Mouse (Mus musculus) MEL (cell line): ENCODE measurements around the gene Ttpal. TPM values are rescaled to one million over a fixed set of nuclear protein-coding genes. Genes with fewer than 3 reads are reported as not detected.

Experiments
- DNase-seq: peaks from one replicate; pipeline ENCODE4 v3.0.0; 2011; ENCODE audit warnings: low read depth, low spot score
- H3K27ac ChIP-seq: 2 replicates; pipeline ENCODE4 v1.5.1; 2012; ENCODE audit warnings: low read depth, mild to moderate bottlenecking, control low read depth, low read length, moderate library complexity; ENCODE audit not compliant: control insufficient read depth
- H3K27me3 ChIP-seq, 2 experiments: fragments of 150-350 bp in 1 of 2; sonication (generic) in 1 of 2; 2 replicates each; pipeline ENCODE4 v1.6.1; 2012; ENCODE audit warnings: low read length in 2 of 2, mild to moderate bottlenecking in 2 of 2, improper control_type of control experiment in 1 of 2, moderate library complexity in 1 of 2; ENCODE audit not compliant: insufficient read depth in 2 of 2, control insufficient read depth in 1 of 2
- H3K36me3 ChIP-seq, 2 experiments: 2 replicates each; pipeline ENCODE4 v1.6.1; 2012 to 2014; ENCODE audit warnings: low read length in 2 of 2, improper control_type of control experiment in 1 of 2, inconsistent platforms in 1 of 2, mild to moderate bottlenecking in 1 of 2; ENCODE audit not compliant: insufficient read depth in 2 of 2, control insufficient read depth in 1 of 2
- H3K4me1 ChIP-seq, 2 experiments: fragments of 150-350 bp in 1 of 2; sonication (generic) in 1 of 2; 2 replicates each; pipeline ENCODE4 v1.6.1; 2012; ENCODE audit warnings: low read length in 2 of 2, improper control_type of control experiment in 1 of 2, mild to moderate bottlenecking in 1 of 2; ENCODE audit not compliant: insufficient read depth in 2 of 2, control insufficient read depth in 1 of 2
- H3K4me3 ChIP-seq, 2 experiments: fragments of 150-350 bp in 1 of 2; sonication (generic) in 1 of 2; 2 replicates each; pipeline ENCODE4 v1.5.1; 2012; ENCODE audit warnings: low read depth in 2 of 2, low read length in 2 of 2, mild to moderate bottlenecking in 2 of 2, moderate library complexity in 2 of 2, control low read depth in 1 of 2, improper control_type of control experiment in 1 of 2; ENCODE audit not compliant: control insufficient read depth in 1 of 2, insufficient read depth in 1 of 2
- H3K79me2 ChIP-seq: 2 replicates; pipeline ENCODE4 v1.6.1; 2012; ENCODE audit warnings: mild to moderate bottlenecking, low read length, moderate library complexity; ENCODE audit not compliant: control insufficient read depth, poor library complexity, insufficient read depth
- H3K9ac ChIP-seq: 2 replicates; pipeline ENCODE4 v1.6.1; 2012; ENCODE audit warnings: low read depth, mild to moderate bottlenecking, control low read depth, low read length, moderate library complexity; ENCODE audit not compliant: control insufficient read depth, poor library complexity, severe bottlenecking
- H3K9me3 ChIP-seq: fragments of 150-350 bp; sonication (generic); replicated peaks from 2 replicates; pipeline ENCODE4 v1.6.1; 2012; ENCODE audit warnings: mild to moderate bottlenecking, low read length, improper control_type of control experiment, moderate library complexity; ENCODE audit not compliant: insufficient read depth
- BHLHE40 ChIP-seq: IDR thresholded peaks from 2 replicates; pipeline ENCODE4 v1.6.1; 2012; ENCODE audit warnings: low read depth, mild to moderate bottlenecking, inconsistent platforms, low read length, improper control_type of control experiment, borderline replicate concordance
- CHD2 ChIP-seq: IDR thresholded peaks from 2 replicates; pipeline ENCODE4 v1.6.1; 2011; ENCODE audit warnings: low read length, improper control_type of control experiment
- CTCF ChIP-seq, 3 experiments: IDR thresholded peaks in 2 of 3; conservative IDR thresholded peaks in 1 of 3; 2 replicates each; pipeline ENCODE4 v1.5.1; 2011 to 2012; ENCODE audit warnings: low read length in 3 of 3, low read depth in 2 of 3, mild to moderate bottlenecking in 2 of 3, improper control_type of control experiment in 1 of 3, inconsistent platforms in 1 of 3, mixed read lengths in 1 of 3, moderate library complexity in 1 of 3; ENCODE audit not compliant: control insufficient read depth in 1 of 3, insufficient read depth in 1 of 3, poor library complexity in 1 of 3, severe bottlenecking in 1 of 3
- E2F4 ChIP-seq: IDR thresholded peaks from 2 replicates; pipeline ENCODE4 v1.6.1; 2011; ENCODE audit warnings: low read depth, low read length, improper control_type of control experiment, borderline replicate concordance
- EP300 ChIP-seq, 2 experiments: IDR thresholded peaks; 2 replicates each; pipeline ENCODE4 v1.6.1; 2011; ENCODE audit warnings: improper control_type of control experiment in 2 of 2, low read length in 2 of 2, low read depth in 1 of 2, mild to moderate bottlenecking in 1 of 2
- ETS1 ChIP-seq: IDR thresholded peaks from 2 replicates; pipeline ENCODE4 v1.6.1; 2012; ENCODE audit warnings: low read depth, mild to moderate bottlenecking, inconsistent platforms, low read length, improper control_type of control experiment, moderate library complexity
- GATA1 ChIP-seq: IDR thresholded peaks from 2 replicates; pipeline ENCODE4 v1.6.1; 2011; ENCODE audit warnings: low read depth, low read length, improper control_type of control experiment
- HCFC1 ChIP-seq: IDR thresholded peaks from 2 replicates; pipeline ENCODE4 v1.6.1; 2012; ENCODE audit warnings: low read depth, mild to moderate bottlenecking, inconsistent platforms, low read length, improper control_type of control experiment, moderate library complexity
- JUND ChIP-seq: IDR thresholded peaks from 2 replicates; pipeline ENCODE4 v1.6.1; 2011; ENCODE audit warnings: low read depth, mild to moderate bottlenecking, improper control_type of control experiment, low read length
- MAZ ChIP-seq: IDR thresholded peaks from 2 replicates; pipeline ENCODE4 v1.6.1; 2012; ENCODE audit warnings: low read depth, mild to moderate bottlenecking, inconsistent platforms, low read length, improper control_type of control experiment
- MXI1 ChIP-seq: IDR thresholded peaks from 2 replicates; pipeline ENCODE4 v1.6.1; 2011; ENCODE audit warnings: mild to moderate bottlenecking, low read depth, low read length, improper control_type of control experiment
- MYB ChIP-seq: IDR thresholded peaks from 2 replicates; pipeline ENCODE4 v1.6.1; 2011; ENCODE audit warnings: mild to moderate bottlenecking, low read depth, low read length, improper control_type of control experiment
- MYC ChIP-seq: IDR thresholded peaks from 2 replicates; pipeline ENCODE4 v1.6.1; 2011; ENCODE audit warnings: low read depth, mild to moderate bottlenecking, low read length, improper control_type of control experiment, moderate library complexity
- POLR2A ChIP-seq, 2 experiments: IDR thresholded peaks; 2 replicates each; pipeline ENCODE4 v1.6.1; 2011 to 2012; ENCODE audit warnings: low read length in 2 of 2, mild to moderate bottlenecking in 2 of 2, control low read depth in 1 of 2, improper control_type of control experiment in 1 of 2, low read depth in 1 of 2, moderate library complexity in 1 of 2; ENCODE audit not compliant: control insufficient read depth in 1 of 2, insufficient read depth in 1 of 2, poor library complexity in 1 of 2
- POLR2AphosphoS2 ChIP-seq: IDR thresholded peaks from 2 replicates; pipeline ENCODE4 v1.6.1; 2011; ENCODE audit warnings: low read length, improper control_type of control experiment
- POLR2AphosphoS5 ChIP-seq: IDR thresholded peaks from 2 replicates; pipeline ENCODE4 v1.6.1; 2012; ENCODE audit warnings: low read depth, borderline replicate concordance, mild to moderate bottlenecking, inconsistent platforms, low read length, moderate library complexity, mixed read lengths
- RAD21 ChIP-seq: IDR thresholded peaks from 2 replicates; pipeline ENCODE4 v1.6.1; 2011; ENCODE audit warnings: mild to moderate bottlenecking, low read depth, low read length, improper control_type of control experiment
- SMC3 ChIP-seq: IDR thresholded peaks from 2 replicates; pipeline ENCODE4 v1.6.1; 2011; ENCODE audit warnings: low read depth, low read length, improper control_type of control experiment
- TAL1 ChIP-seq: IDR thresholded peaks from 2 replicates; pipeline ENCODE4 v1.6.1; 2012; ENCODE audit warnings: mild to moderate bottlenecking, inconsistent platforms, low read length, moderate library complexity, mixed read lengths
- TBP ChIP-seq: IDR thresholded peaks from 2 replicates; pipeline ENCODE4 v1.8.0; 2011; ENCODE audit warnings: low read depth, low read length, improper control_type of control experiment
- USF2 ChIP-seq, 2 experiments: IDR thresholded peaks; 2 replicates each; pipeline ENCODE4 v1.6.1; 2011 to 2012; ENCODE audit warnings: improper control_type of control experiment in 2 of 2, low read length in 2 of 2, borderline replicate concordance in 1 of 2, inconsistent platforms in 1 of 2, low read depth in 1 of 2, mild to moderate bottlenecking in 1 of 2; ENCODE audit not compliant: insufficient read depth in 1 of 2
- ZKSCAN1 ChIP-seq: IDR thresholded peaks from 2 replicates; pipeline ENCODE4 v1.6.1; 2012; ENCODE audit warnings: low read depth, mild to moderate bottlenecking, inconsistent platforms, low read length, improper control_type of control experiment, moderate library complexity
- ZMIZ1 ChIP-seq: IDR thresholded peaks from 2 replicates; pipeline ENCODE4 v1.6.1; 2012; ENCODE audit warnings: low read depth, mild to moderate bottlenecking, inconsistent platforms, low read length, improper control_type of control experiment, moderate library complexity
- ZNF384 ChIP-seq: IDR thresholded peaks from 2 replicates; pipeline ENCODE4 v1.6.1; 2012; ENCODE audit warnings: low read depth, mild to moderate bottlenecking, inconsistent platforms, low read length, improper control_type of control experiment
- polyA plus RNA-seq, 2 experiments: library from polyadenylated mRNA; stranded (reverse) in 1 of 2; unstranded in 1 of 2; fragments of >175 nt in 1 of 2; fragments of >200 nt in 1 of 2; gene quantifications; 2 replicates each; pipeline versions ENCODE4 v1.2.1 to v1.2.4; 2012; ENCODE audit warnings: low replicate concordance in 2 of 2, low read depth in 1 of 2; ENCODE audit not compliant: insufficient read length in 2 of 2, insufficient read depth in 1 of 2, missing spikeins in 1 of 2
- total RNA-seq: library from RNA; depleted of rRNA; stranded (reverse); fragments of 300-350 nt; gene quantifications from 2 replicates; pipeline ENCODE4 v1.2.3, GENCODE M21; 2012

Gene Ttpal
- total and polyA plus RNA-seq, 3 experiments, result 18.9 to 20.4 TPM; not detected in 1

GRCm38 (mm10) chr2:163590211-163590610 lies 11.9 kb upstream of the Ttpal start (continued):
- TF ChIP-seq CTCF (IDR thresholded peaks at IDR 0.05 in 2 of 3, conservative IDR thresholded peaks at IDR 0.05 in 1 of 3; ENCODE audit: control insufficient read depth in 1 of 3, insufficient read depth in 1 of 3, low read depth in 2 of 3, low read length in 3 of 3, poor library complexity in 1 of 3, severe bottlenecking in 1 of 3) (no peak), POLR2A (IDR thresholded peaks at IDR 0.05; ENCODE audit: control insufficient read depth in 1 of 2, insufficient read depth in 1 of 2, low read depth in 1 of 2, low read length in 2 of 2, poor library complexity in 1 of 2) (peak in 1 of 2 experiments; percentile 53; a peak in 1 of 4 replicates), CHD2 (no peak), MXI1 (no peak), JUND (no peak), ZKSCAN1 (no peak), POLR2AphosphoS2 (no peak), ZNF384 (no peak), BHLHE40 (no peak), MYB (no peak)

GRCm38 (mm10) chr2:163590996-163591395 lies 11.1 kb upstream of the Ttpal start:
- Histone ChIP-seq H3K27ac (no peak overlapping the region), H3K4me1 (peaks cover 6 to 14% of the 10 kb centered on the region in 2 experiments; a peak in 2 of 4 replicates)
- TF ChIP-seq MAZ (no peak), MYC (no peak), POLR2A (IDR thresholded peaks at IDR 0.05; ENCODE audit: control insufficient read depth in 1 of 2, insufficient read depth in 1 of 2, low read depth in 1 of 2, low read length in 2 of 2, poor library complexity in 1 of 2) (no peak), RAD21 (no peak), HCFC1 (no peak), SMC3 (no peak), CTCF (IDR thresholded peaks at IDR 0.05 in 2 of 3, conservative IDR thresholded peaks at IDR 0.05 in 1 of 3; ENCODE audit: control insufficient read depth in 1 of 3, insufficient read depth in 1 of 3, low read depth in 2 of 3, low read length in 3 of 3, poor library complexity in 1 of 3, severe bottlenecking in 1 of 3) (no peak), JUND (no peak), TBP (no peak), MXI1 (no peak), POLR2AphosphoS2 (no peak), GATA1 (no peak), ZMIZ1 (no peak), POLR2AphosphoS5 (no peak), TAL1 (no peak), USF2 (IDR thresholded peaks at IDR 0.05; ENCODE audit: borderline replicate concordance in 1 of 2, insufficient read depth in 1 of 2, low read depth in 1 of 2, low read length in 2 of 2) (no peak), CHD2 (no peak), EP300 (IDR thresholded peaks at IDR 0.05; ENCODE audit: low read depth in 1 of 2, low read length in 2 of 2) (no peak), E2F4 (no peak), ETS1 (no peak)

More at GRCm38 (mm10) chr2:163590996-163591395, 11.1 kb upstream of the Ttpal start:
- Histone ChIP-seq H3K9ac (peak overlapping the region; percentile 20; the same call in 1 of the 2 replicates), H3K79me2 (no peaks in the 10 kb centered on the region), H3K36me3 (peaks cover 0 to 9% of the 10 kb centered on the region in 2 experiments; a peak in 2 of 4 replicates), H3K4me3 (no peak overlapping the region), H3K27me3 (no peaks in the 10 kb centered on the region), H3K9me3 (no peaks in the 10 kb centered on the region)
- no peak for DNase-seq
